Mouse (Mus musculus): Measurements from ENCODE around the gene Kif1c. TPM values are rescaled to one million over a fixed set of nuclear protein-coding genes. Genes with fewer than 3 reads are reported as not detected.

The Kif1c gene
- polyA plus RNA-seq (2012; rRNA removed), result 42.2 and 58.4 TPM in 2 replicates

DNA sequence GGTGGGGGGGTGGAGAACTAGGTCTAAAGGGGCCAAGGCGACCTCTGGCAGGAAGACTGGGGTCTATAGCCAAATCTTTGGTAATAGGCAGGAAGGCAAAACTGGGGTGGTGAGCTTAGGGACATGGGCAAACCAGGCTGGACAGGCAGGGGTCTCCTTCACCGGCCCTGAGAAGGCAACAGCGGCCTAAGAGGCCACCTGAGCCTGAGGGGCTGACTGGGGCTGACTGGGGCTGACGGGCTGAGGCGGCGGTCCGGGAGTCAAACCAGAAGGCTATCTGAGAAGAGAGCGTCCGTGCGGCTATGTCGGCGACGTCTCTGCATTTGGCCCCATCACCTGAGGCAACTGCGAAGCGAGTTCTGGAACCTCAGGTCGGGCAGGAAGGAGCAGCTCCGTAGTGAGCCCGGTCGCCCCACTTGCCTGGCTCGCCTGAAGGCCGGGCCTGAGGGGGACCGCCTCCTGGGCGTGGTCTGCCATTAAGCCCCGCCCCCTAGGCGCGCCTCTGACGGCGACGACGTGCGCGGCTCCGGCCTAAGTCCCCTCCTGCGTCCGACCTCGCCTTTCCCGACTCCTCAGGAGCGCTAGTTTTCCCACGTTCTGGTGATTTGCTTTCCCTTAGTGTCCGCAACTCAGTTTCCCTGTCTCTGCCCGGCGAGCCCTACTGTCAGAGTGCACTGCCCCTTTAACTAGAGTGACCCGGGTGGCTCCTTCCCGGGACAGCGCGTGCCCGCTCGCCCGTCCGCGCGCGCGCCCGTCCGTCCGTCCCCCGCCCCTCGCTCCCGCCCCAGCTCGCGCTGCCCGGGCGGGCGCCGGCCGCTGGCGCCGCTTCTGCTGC lies at the start of gene Kif1c, which contains the start of gene Inca1:
Gene Kif1c (plus strand): TSS at position 827 of the 835 bp plus-strand sequence.
Gene Inca1 (minus strand): TSS at position 434 of the 835 bp plus-strand sequence.

DNA sequence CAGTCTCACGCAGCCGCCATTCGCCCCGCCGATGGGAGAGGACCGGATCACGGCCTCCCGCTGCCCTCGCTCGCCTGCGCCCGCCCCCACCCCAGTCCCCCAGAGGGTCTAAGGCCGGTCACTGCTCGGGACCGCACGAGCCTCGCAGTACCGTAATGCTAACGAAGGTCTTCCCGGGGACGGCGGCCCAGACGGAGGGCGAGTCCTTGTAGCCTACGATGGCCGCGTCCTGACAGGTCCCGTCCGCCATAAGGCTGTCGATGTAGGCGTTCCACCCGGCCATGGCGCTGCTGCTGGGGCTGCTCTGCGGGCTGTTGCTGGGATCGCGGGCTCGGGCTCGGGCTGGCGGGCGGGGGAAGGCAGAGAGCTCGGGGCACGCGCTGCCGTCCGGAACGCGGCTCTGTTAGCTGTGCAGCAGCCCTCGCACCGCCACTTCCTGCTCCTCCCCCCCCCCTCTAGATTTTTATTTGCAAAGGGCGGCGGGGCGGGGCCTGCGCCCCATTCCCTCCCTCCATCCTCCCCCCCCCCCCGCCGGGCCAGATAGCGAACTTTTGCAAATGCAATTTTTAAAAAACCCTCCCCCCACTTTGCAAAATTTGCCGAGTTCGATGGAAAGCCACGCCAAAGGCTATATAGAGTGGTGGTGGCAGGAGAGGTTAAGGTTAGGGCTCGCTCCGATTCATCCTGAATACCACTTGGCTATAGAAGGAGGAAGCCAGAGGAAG lies 46.0 kb upstream of the Kif1c start, which contains the start of gene Pfn1:
Gene Pfn1 (minus strand): TSS at position 447 of the 725 bp plus-strand sequence.

DNA sequence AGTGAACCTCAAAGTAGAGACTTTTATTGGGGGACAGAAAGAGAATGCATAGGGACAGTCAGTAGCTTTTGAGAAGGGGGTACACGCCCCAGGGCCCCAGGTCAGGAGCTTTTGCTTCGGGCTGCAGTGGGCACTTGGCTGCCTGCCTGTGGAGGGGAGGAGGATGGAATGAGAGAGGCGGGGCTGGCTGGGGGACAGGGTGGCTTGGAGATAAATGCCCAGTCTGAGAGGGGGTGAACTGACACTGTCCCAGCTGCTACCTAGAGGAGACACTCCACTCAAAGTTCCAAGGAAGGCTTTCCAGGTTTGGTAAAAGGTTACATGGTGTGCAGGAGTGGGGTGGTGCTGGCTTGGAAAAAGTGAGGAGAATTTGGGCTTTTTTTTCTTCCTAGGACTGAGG lies 43.4 kb upstream of the Kif1c start, which contains the start of gene Eno3:
Gene Eno3 (plus strand): TSS at position 239 of the 400 bp plus-strand sequence.

DNA sequence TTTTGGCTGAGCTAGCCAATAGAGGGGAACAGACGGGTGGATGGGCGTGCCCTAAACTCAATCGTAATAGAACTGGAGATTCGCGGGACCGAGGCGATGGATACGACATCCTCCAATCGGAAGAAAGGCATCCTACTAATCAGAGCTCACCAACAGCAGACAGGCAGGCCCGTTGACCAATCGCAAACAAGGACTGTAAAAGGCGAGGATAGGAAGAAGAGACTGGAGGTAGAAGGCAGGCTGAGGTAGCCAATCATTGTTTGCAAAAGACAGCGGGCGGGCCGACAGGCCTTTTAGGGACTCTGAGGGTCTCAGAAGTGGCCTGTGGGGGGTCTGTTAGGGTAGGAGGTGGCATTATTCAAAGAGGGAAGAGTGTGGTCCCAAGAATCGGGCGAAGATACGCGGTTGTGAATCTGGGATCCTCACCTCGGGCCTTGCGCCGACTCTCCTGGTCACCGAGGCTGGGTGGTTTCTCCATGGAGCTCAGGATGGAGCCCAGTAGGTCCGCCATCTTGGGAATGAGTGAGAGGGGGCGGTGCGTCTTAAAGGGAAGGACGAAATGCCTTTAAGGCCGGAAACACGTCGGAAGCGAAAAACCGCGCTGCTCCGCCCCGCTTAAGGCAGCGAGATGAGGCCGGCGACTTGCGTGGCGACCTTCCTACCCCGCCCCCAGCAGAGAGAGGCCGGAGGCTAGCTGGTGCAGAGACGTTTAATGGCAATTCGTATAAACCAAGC lies 31.4 kb upstream of the Kif1c start, which contains the start of gene Spag7:
Gene Spag7 (minus strand): TSS at position 646 of the 735 bp plus-strand sequence.

DNA sequence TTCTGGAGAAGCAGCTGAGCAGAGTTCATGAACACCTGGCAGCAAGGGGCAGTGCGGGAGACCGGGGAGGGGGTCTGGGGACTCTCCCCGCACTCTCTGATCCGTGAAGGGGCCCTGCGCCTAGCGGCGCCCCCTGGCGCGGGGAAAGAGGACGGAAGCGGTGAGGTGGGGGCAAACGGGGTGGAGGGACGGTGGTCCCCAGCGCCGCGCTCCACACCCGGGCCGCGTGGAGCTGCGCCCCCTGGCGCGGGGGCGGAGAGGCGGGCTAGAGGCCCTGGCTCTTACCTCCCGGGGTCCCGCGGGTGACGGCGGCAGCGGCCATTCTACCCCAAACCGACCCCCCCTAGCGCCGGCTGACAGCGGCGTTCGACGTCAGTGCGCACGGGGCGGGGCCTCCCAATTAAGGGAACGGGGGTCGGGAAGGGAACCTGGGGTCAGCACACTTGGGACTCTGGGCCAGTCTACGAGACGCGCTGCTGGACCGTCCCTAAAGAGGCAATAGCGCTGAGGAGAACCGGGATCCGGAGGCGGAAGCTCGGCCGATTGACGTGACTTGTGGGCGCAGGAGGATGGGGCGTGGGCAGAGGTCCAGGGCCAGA lies 12.6 kb upstream of the Kif1c start, which contains the start of gene Camta2:
Gene Camta2 (minus strand): TSS at position 505 of the 599 bp plus-strand sequence.

DNA sequence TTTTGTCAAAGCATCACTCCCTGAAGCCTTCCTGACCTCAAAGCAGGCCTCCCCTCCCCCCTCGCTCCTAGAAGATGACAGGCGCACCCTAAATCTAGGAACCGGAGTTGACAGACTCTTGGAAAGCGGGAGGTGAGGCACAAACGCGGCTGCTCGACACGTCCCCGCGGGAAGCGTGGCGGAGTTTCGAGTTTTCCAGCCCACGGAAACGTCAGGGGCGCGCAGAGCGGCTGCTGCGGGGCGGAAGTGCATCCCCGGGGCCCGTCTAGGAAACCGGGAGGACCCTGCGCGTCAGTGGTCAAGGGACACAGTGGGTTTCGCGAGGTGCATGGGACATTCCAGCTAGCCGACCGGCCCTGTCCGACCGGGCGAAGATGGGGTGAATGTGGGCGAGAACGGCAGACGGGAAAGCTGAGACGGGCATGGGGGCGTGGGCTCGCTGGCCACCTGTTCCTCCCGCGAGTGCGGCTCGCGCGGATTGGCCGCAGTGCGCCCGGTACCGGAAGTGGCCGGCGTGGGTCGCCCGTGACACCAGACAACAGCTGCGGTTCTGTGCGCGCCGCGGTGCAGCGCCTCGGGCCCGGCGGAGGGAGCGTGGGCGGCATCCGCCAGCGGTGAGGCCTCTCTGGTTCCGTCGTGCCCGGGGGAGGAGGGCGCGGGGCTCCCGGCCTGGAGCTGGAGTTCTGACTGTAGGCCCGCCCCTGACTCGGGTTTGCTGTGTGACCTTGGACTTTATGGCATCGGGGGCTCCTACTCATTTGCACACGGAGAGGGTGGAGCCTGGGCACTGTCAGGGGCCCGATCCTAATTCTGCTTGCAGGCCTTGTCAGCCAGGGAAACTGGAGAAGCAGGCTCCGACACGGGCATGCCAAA lies 63.8 kb downstream of the Kif1c start, which contains the start of gene Zfp3:
Gene Zfp3 (plus strand): TSS at position 274 of the 873 bp plus-strand sequence.

Other genes starting within 250 kb of the Kif1c start
- gene Med11, start 248.6 kb upstream of the Kif1c start, polyA plus RNA-seq (2012; rRNA removed), result 6.9 and 7.9 TPM in 2 replicates
- gene Zmynd15, start 241.1 kb upstream of the Kif1c start, polyA plus RNA-seq (2012; rRNA removed), result 2.3 TPM in 2 replicates
- 14.1 and 16.5 TPM in 2 replicates for gene Cxcl16, start 240.6 kb upstream of the Kif1c start, polyA plus RNA-seq (2012; rRNA removed)
- 9.1 and 10.4 TPM in 2 replicates for gene Tm4sf5, start 195.3 kb upstream of the Kif1c start, polyA plus RNA-seq (2012; rRNA removed)
- not detected in 2 replicates for gene Vmo1, start 185.9 kb upstream of the Kif1c start, polyA plus RNA-seq (2012; rRNA removed)
- 0.10 TPM in 1 of 2 replicates, not detected in the other for gene Gltpd2, start 181.4 kb upstream of the Kif1c start, polyA plus RNA-seq (2012; rRNA removed)
- gene Psmb6, start 175.2 kb upstream of the Kif1c start, polyA plus RNA-seq (2012; rRNA removed), result 154 and 176 TPM in 2 replicates
- not detected in 2 replicates for gene Gm40193, start 167.6 kb upstream of the Kif1c start, polyA plus RNA-seq (2012; rRNA removed)
- 25.1 and 27.7 TPM in 2 replicates for gene Pld2, start 160.5 kb upstream of the Kif1c start, polyA plus RNA-seq (2012; rRNA removed)
- 57.1 and 69.6 TPM in 2 replicates for gene Mink1, start 137.7 kb upstream of the Kif1c start, polyA plus RNA-seq (2012; rRNA removed)
- not detected in 2 replicates for gene 4930544D05Rik, start 84.7 kb upstream of the Kif1c start, polyA plus RNA-seq (2012; rRNA removed)
- gene Chrne, start 81.3 kb upstream of the Kif1c start, polyA plus RNA-seq (2012; rRNA removed), result 0.42 TPM in 1 of 2 replicates, not detected in the other
- gene Gp1ba, start 61.4 kb upstream of the Kif1c start, polyA plus RNA-seq (2012; rRNA removed), result 0.05 and 0.16 TPM in 2 replicates
- gene Rnf167, start 53.3 kb upstream of the Kif1c start, polyA plus RNA-seq (2012; rRNA removed), result 33.9 and 37.1 TPM in 2 replicates
- gene Slc25a11, start 53.1 kb upstream of the Kif1c start, polyA plus RNA-seq (2012; rRNA removed), result 46.6 and 58.0 TPM in 2 replicates
- 1,547 and 3,714 TPM in 2 replicates for gene Pfn1, start 45.9 kb upstream of the Kif1c start, polyA plus RNA-seq (2012; rRNA removed)
- 17.5 and 26.2 TPM in 2 replicates for gene Eno3, start 43.3 kb upstream of the Kif1c start, polyA plus RNA-seq (2012; rRNA removed)
- 8.1 and 8.5 TPM in 2 replicates for gene Spag7, start 31.1 kb upstream of the Kif1c start, polyA plus RNA-seq (2012; rRNA removed)
- 17.7 and 19.8 TPM in 2 replicates for gene Camta2, start 12.4 kb upstream of the Kif1c start, polyA plus RNA-seq (2012; rRNA removed)
- 0.63 and 1.0 TPM in 2 replicates for gene Inca1, start 393 bp upstream of the Kif1c start, polyA plus RNA-seq (2012; rRNA removed)
- gene Zfp3, start 63.7 kb downstream of the Kif1c start, polyA plus RNA-seq (2012; rRNA removed), result 0.48 and 0.54 TPM in 2 replicates
- 0.06 and 0.09 TPM in 2 replicates for gene Scimp, start 112.0 kb downstream of the Kif1c start, polyA plus RNA-seq (2012; rRNA removed)
- gene Rabep1, start 144.2 kb downstream of the Kif1c start, polyA plus RNA-seq (2012; rRNA removed), result 0.52 and 0.73 TPM in 2 replicates